Mouse (Mus musculus) liver, embryonic 14.5 days (tissue): ENCODE data around the gene Slc25a25. TPM values are rescaled to one million over a fixed set of nuclear protein-coding genes. Genes with fewer than 3 reads are reported as not detected.
A peak's percentile ranks its signal among the peaks of the same experiment; 100 is the strongest.

Experiments
- ATAC-seq: fragments of 200-750 bp; cut with Nextera tagmentation; 2 replicates; pipeline ENCODE4 v1.8.0; 2017; ENCODE audit warnings: moderate number of reproducible peaks, mild to moderate bottlenecking, moderate library complexity; ENCODE audit not compliant: insufficient read depth
- DNase-seq, 3 experiments: peaks; one replicate each; pipeline ENCODE4 v3.0.0-alpha.2; 2012 to 2013; ENCODE audit warnings: low read depth in 3 of 3, low spot score in 3 of 3
- H3K27ac ChIP-seq: fragments of 300-500 bp; sonication (generic); 2 replicates; pipeline ENCODE4 v1.5.1; 2014; ENCODE audit warnings: moderate library complexity, mild to moderate bottlenecking, control low read depth, inconsistent platforms
- H3K27me3 ChIP-seq: fragments of 300-500 bp; sonication (generic); 2 replicates; pipeline ENCODE4 v1.6.1; 2014; ENCODE audit warnings: mild to moderate bottlenecking, low read length, moderate library complexity; ENCODE audit not compliant: control insufficient read depth, insufficient read depth
- H3K36me3 ChIP-seq: fragments of 300-500 bp; sonication (generic); replicated peaks from 2 replicates; pipeline ENCODE4 v1.6.1; 2014; ENCODE audit warnings: low read depth; ENCODE audit not compliant: control insufficient read depth, insufficient read depth
- H3K4me1 ChIP-seq, 2 experiments: fragments of 200-500 bp in 1 of 2; fragments of 300-500 bp in 1 of 2; sonication (generic) in 1 of 2; replicated peaks; 2 replicates each; pipeline ENCODE4 v1.6.1; 2012 to 2014; ENCODE audit warnings: antibody characterized with exemption in 1 of 2, inconsistent platforms in 1 of 2, low read length in 1 of 2; ENCODE audit not compliant: control insufficient read depth in 2 of 2, insufficient read depth in 2 of 2
- H3K4me2 ChIP-seq: fragments of 300-500 bp; sonication (generic); 2 replicates; pipeline ENCODE4 v1.6.1; 2014; ENCODE audit warnings: low read depth, mild to moderate bottlenecking, control low read depth, moderate library complexity
- H3K4me3 ChIP-seq, 2 experiments: fragments of 200-500 bp in 1 of 2; fragments of 300-500 bp in 1 of 2; sonication (generic) in 1 of 2; 2 replicates each; pipeline ENCODE4 v1.5.1; 2012 to 2014; ENCODE audit warnings: low read depth in 2 of 2, low read length in 2 of 2, mild to moderate bottlenecking in 2 of 2, control low read depth in 1 of 2, inconsistent platforms in 1 of 2, moderate library complexity in 1 of 2; ENCODE audit not compliant: insufficient read depth in 1 of 2
- H3K9ac ChIP-seq: fragments of 300-500 bp; sonication (generic); replicated peaks from 2 replicates; pipeline ENCODE4 v1.6.1; 2014; ENCODE audit warnings: mild to moderate bottlenecking, control low read depth, moderate library complexity
- H3K9me3 ChIP-seq: fragments of 300-500 bp; sonication (generic); 2 replicates; pipeline ENCODE4 v1.6.1; 2016; ENCODE audit warnings: low read length, mixed read lengths; ENCODE audit not compliant: control insufficient read depth
- CTCF ChIP-seq: IDR thresholded peaks from 2 replicates; pipeline ENCODE4 v1.5.1; 2016; ENCODE audit warnings: antibody characterized with exemption, low read depth, control low read depth
- EP300 ChIP-seq: IDR thresholded peaks from 2 replicates; pipeline ENCODE4 v1.6.1; 2016; ENCODE audit warnings: antibody characterized with exemption, low read depth
- WGBS: fragments of 180-500 bp; shearing (Covaris S2); extraction: QIAGEN DNeasy Blood & Tissue Kit; methylation state at CpG from one replicate; pipeline ENCODE4 v1.1.7; 2014; ENCODE audit not compliant: insufficient replicate concordance; 5-methylcytosine and 5-hydroxymethylcytosine counted together
- polyA plus RNA-seq, 2 experiments: library from polyadenylated mRNA; depleted of rRNA in 1 of 2; stranded (reverse) in 1 of 2; unstranded in 1 of 2; fragments of >200 nt; fragmentation: Nextera tagmentation in 1 of 2; extraction: Ambion mirVana in 1 of 2; gene quantifications; 2 replicates each; pipeline versions ENCODE4 v1.2.1 to v1.2.3; 2012 to 2014

The Slc25a25 gene
- polyA plus RNA-seq, 2 experiments: 5.5 to 6.0 TPM

GRCm38 (mm10) chr2:32395946-32396621, 55.2 kb downstream of the Slc25a25 start:
- no peaks in the 10 kb centered on the region for H3K36me3 ChIP-seq
- under 1% methylated on average over 58 of the region's 59 CpGs for WGBS

GRCm38 (mm10) chr2:32395484-32395945, 55.7 kb downstream of the Slc25a25 start, which contains the start of gene Ptges2:
Ptges2 (plus strand) TSS chr2:32395896.
- H3K27ac ChIP-seq: peak within 1 kb of the TSS; percentile 65
- no peak for TF ChIP-seq EP300
- TF ChIP-seq CTCF: no peak

More at GRCm38 (mm10) chr2:32395946-32396621, 55.2 kb downstream of the Slc25a25 start:
- ATAC-seq (peak; percentile 85), DNase-seq (peak; percentile 74 to 78 (median 77))
- Histone ChIP-seq H3K9ac (peak overlapping the region; percentile 69), H3K27ac (peak overlapping the region; percentile 4), H3K4me1 (peaks cover 5 to 10% of the 10 kb centered on the region in 2 experiments), H3K4me2 (peak overlapping the region; percentile 98), H3K4me3 (peak overlapping the region; percentile 74 to 83), H3K27me3 (no peaks in the 10 kb centered on the region), H3K9me3 (no peaks in the 10 kb centered on the region)
- TF ChIP-seq CTCF (no peak), EP300 (no peak)

GRCm38 (mm10) chr2:32394973-32395372, 56.3 kb downstream of the Slc25a25 start:
- Histone ChIP-seq H3K36me3 (no peaks in the 10 kb centered on the region), H3K9me3 (no peaks in the 10 kb centered on the region), H3K4me1 (peaks cover 5 to 10% of the 10 kb centered on the region in 2 experiments), H3K27ac (peak overlapping the region; percentile 65), H3K27me3 (no peaks in the 10 kb centered on the region), H3K9ac (peak overlapping the region; percentile 69), H3K4me3 (peak overlapping the region; percentile 74 to 83), H3K4me2 (peak overlapping the region; percentile 98)
- peak; percentile 74 for TF ChIP-seq CTCF
- no peak for TF ChIP-seq EP300
- ATAC-seq (peak; percentile 31; the same call in 1 of the 2 replicates), DNase-seq (peak in 1 of 3 experiments; percentile 52)
- 1% methylated on average over 8 of the region's 8 CpGs for WGBS

More at GRCm38 (mm10) chr2:32395484-32395945, 55.7 kb downstream of the Slc25a25 start, which contains the start of gene Ptges2:
- H3K9ac ChIP-seq: peak within 1 kb of the TSS; percentile 69
- ATAC-seq (peak; percentile 88), DNase-seq (peak; percentile 80 to 89 (median 82))
- no peaks in the 10 kb centered on the region for H3K27me3 ChIP-seq
- H3K4me3 ChIP-seq: peak within 1 kb of the TSS; percentile 74 to 83
- H3K4me1 ChIP-seq: peaks cover 5 to 10% of the 10 kb centered on the region in 2 experiments
- H3K4me2 ChIP-seq: peak within 1 kb of the TSS; percentile 98
- no peaks in the 10 kb centered on the region for H3K36me3 ChIP-seq
- WGBS: under 1% methylated on average over 31 of the region's 31 CpGs
- no peaks in the 10 kb centered on the region for H3K9me3 ChIP-seq

GRCm38 (mm10) chr2:32392063-32392462, 59.2 kb downstream of the Slc25a25 start:
- ATAC-seq: no peak
- H3K27ac ChIP-seq: no peak overlapping the region

GRCm38 (mm10) chr2:32390871-32391270, 60.4 kb downstream of the Slc25a25 start:
- TF ChIP-seq CTCF: no peak
- TF ChIP-seq EP300: no peak
- Histone ChIP-seq H3K36me3 (no peaks in the 10 kb centered on the region), H3K27me3 (no peaks in the 10 kb centered on the region), H3K4me1 (peaks cover 5% of the 10 kb centered on the region in 2 experiments), H3K27ac (no peak overlapping the region), H3K9ac (no peak overlapping the region), H3K4me3 (no peak overlapping the region), H3K9me3 (no peaks in the 10 kb centered on the region), H3K4me2 (no peak overlapping the region)
- 75% methylated on average over 8 of the region's 8 CpGs for WGBS
- DNase-seq (no peak), ATAC-seq (no peak)

More at GRCm38 (mm10) chr2:32392063-32392462, 59.2 kb downstream of the Slc25a25 start:
- Histone ChIP-seq H3K4me3 (no peak overlapping the region), H3K9me3 (no peaks in the 10 kb centered on the region), H3K9ac (no peak overlapping the region), H3K27me3 (no peaks in the 10 kb centered on the region), H3K4me1 (peaks cover 5 to 9% of the 10 kb centered on the region in 2 experiments), H3K4me2 (no peak overlapping the region), H3K36me3 (no peaks in the 10 kb centered on the region)
- 70% methylated on average over 5 of the region's 5 CpGs for WGBS
- DNase-seq: no peak
- TF ChIP-seq EP300 (no peak), CTCF (no peak)
